Mouse (Mus musculus): ENCODE results near the gene Wdr82.

The Wdr82 gene

GRCm38 (mm10) chr9:106227790-106228429, 57.2 kb downstream of the Wdr82 start:
- DNase-seq = no peak

- DNase-seq = no peak
These were observed 59.5 kb downstream of the Wdr82 start for GRCm38 (mm10) chr9:106230051-106230733.

DNA sequence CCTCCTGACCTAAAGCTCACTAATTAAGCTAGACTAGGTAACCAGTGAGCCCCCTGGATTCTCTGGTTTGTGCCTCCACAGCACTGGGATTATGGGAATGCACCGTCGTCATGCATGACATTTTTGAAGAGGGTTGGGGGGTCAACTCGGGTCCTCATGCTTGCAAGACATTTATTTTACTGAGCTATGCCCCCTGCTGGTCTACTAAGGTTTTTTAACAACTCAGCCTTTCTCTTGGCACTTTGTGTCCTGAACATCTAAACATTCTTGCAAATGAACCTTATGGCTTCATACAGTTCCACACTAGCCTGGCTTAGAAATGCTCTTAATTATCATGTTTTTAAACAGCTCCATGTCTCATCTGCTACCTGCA, 60.0 kb downstream of the Wdr82 start:
- DNase-seq = peak; percentile 24

- DNase-seq = no peak
These were observed 60.5 kb downstream of the Wdr82 start for GRCm38 (mm10) chr9:106231220-106231619.

DNA sequence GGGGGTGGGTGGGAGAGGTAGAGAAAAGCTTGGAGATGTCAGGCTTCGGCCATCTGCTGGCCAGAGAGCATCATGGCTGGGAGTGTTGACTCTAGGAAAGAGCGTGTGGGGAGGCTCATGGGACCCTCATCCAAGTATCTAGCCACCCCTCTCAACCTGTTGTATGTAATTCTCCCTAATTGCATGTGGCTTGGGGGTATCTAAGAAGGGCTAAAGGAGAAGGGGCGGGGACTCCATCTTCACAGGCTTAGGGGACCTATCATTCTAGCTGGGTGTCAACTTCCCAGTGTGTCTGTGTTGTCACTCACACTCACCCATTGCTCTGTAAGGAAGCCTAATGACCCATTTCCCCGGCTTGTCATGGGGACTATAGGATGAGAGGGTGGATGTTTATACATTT, 61.1 kb downstream of the Wdr82 start:
- no peak for DNase-seq

DNA sequence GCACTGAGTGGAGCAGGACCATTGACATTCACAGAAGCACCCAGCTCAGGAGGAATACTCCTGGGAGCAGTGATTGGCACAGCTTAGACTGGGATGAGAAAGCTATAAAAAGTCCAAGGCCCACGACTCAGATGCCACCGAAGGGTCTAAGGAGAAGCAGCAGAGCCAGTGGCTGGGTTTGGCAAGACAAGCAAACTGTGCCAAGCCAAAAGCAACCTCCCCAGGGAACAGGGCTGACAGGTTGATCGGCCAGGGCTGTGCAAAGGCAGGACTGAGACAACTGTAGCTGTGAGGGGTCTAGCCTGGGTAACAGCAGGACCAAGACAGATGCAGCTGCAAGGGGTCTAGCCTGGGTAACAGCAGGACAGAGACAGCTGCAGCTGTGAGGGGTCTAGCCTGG, 62.2 kb downstream of the Wdr82 start:
- DNase-seq = no peak

DNA sequence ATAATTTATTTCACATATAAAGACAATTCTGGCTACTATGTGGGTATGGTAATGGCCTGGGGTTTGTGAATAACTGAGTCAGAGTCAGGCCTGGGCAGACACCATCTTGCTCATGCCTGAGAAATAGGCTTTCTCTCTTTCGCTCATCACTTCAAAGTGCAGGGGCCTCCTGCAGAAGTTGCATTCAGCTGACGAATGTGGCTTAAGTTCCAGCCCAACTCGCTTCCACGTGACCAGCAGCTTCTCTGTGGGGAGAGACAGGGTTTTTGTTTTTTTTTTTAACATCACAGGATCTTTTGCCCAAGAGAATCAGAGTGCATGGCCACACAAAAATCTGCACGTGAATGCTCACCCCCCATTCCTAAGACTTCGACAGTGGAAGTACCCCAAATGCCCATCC, 63.2 kb downstream of the Wdr82 start:
- DNase-seq = no peak

DNA sequence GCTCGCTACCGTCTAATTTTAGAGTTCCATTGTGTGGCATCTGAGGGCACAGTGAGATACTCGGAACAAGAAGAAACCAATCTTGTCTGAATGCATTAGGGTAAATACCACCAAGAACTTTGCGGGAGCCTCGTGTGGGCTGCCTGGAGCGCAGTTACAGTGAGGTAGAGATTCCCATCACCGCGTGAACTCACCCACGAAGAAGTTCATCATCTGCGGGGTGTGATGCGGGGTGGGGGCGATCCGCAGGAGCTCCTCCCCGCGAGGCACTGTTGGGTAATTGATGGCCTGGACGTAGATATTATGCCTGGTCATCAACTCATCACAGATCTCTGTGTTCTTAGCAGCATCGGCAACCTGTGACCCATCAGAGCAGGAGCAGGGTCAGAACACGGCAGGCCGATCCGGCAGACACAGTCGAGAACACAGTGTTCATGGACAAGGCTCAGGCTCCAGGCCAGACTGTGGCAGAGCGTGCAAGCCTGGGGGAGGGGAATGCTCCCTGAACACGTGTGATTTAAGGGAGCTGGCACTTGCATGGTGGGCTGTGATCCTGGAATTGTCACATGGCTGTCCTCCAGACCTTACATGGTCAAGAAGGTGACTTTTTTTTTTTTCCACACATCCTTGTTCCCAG, 64.6 kb downstream of the Wdr82 start:
- DNase-seq = no peak

DNA sequence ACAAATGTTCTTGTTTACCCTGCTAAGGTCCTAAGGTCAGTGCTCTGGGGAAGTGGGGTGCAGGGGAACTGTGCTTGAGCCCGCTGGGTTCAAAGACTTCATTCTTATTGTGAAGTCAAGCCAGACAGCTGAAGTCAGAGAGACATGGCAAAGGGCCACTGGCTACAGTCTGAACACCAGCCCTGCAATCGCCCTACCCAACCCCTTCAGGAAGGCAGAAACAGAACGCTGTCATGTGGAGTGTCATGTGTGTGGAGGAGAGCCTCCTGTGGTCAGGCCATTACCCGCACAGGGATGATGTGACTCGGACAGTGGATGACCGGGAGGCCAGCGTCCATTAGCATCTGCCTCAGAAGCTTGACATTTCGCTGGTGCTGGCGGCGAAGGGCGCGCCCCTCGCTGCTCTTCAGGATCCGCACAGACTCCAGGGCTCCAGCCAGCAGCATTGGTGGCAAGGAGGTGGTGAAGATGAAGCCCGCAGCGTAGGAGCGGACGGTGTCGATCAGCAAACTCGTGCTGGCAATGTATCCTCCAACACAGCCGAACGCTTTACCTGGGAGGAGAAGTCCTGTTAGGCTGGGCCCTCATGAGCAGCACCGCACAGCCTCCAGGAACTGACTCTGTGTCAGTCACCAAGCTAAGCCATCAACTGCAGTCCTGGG, 65.6 kb downstream of the Wdr82 start:
- DNase-seq = no peak

GRCm38 (mm10) chr9:106236818-106237211, 66.1 kb downstream of the Wdr82 start:
- no peak for DNase-seq

DNA sequence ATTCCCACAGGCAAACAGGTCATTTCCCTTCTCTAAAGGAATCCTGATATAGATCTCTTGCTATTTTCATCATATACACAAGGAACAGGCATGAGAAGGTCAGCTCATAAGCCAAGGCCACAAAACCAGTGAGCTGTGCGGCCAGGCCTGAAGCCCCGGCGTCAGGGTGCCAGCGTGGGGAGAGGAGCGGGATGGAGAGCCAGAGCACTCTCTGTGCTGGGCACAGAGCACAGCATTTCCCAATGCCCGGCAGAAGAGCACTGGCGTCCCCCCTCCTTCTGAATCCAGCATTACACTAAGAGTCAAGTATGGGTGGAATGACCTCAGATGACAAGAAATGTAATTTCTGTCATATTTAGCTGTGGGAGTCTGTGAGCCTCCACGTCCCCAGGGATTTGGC, 66.7 kb downstream of the Wdr82 start:
- DNase-seq = no peak

- DNase-seq = no peak
These were observed 67.2 kb downstream of the Wdr82 start for GRCm38 (mm10) chr9:106237878-106238277.
